Mouse (Mus musculus) left cerebral cortex, adult 2 months (tissue): ENCODE results near the gene Chek2. TPM values are rescaled to one million over a fixed set of nuclear protein-coding genes. Genes with fewer than 3 reads are reported as not detected.

Source experiments
- DNase-seq, 2 experiments: peaks; one replicate each; pipeline ENCODE4 v3.0.0; 2021 to 2022; ENCODE audit warnings: low spot score in 2 of 2, mixed read lengths in 1 of 2; ENCODE audit errors: extremely low spot score in 1 of 2
- H3K27ac ChIP-seq: fragments of 200-600 bp; 2 replicates; pipeline ENCODE4 v1.8.1; 2022
- H3K4me3 ChIP-seq: fragments of 200-600 bp; 2 replicates; pipeline ENCODE4 v1.8.1; 2022
- CTCF ChIP-seq: fragments of 200-600 bp; IDR thresholded peaks from 2 replicates; pipeline ENCODE4 v1.8.1; 2022; ENCODE audit warnings: antibody characterized with exemption, mild to moderate bottlenecking, moderate library complexity
- intact Hi-C: fragments of 180-260 bp; cut with DNase I; formaldehyde crosslinking; loops from one replicate; pipeline ENCODE4 v1.15.1; 2025
- long read RNA-seq, 2 experiments: library from polyadenylated mRNA; stranded (forward); transcript quantifications; one replicate each; pipeline ENCODE4 v2.0.0; 2021; ENCODE audit warnings: borderline mapping rate in 2 of 2
- total RNA-seq, 2 experiments: library from RNA; stranded (reverse); gene quantifications; 2 replicates each; pipeline ENCODE4 v1.2.3; 2021

Gene Chek2
- under 1 TPM; 0.59 to 0.91 TPM for total RNA-seq
- long read RNA-seq, experiment 1: 0 reads
- long read RNA-seq, experiment 2: 0 reads

DNA sequence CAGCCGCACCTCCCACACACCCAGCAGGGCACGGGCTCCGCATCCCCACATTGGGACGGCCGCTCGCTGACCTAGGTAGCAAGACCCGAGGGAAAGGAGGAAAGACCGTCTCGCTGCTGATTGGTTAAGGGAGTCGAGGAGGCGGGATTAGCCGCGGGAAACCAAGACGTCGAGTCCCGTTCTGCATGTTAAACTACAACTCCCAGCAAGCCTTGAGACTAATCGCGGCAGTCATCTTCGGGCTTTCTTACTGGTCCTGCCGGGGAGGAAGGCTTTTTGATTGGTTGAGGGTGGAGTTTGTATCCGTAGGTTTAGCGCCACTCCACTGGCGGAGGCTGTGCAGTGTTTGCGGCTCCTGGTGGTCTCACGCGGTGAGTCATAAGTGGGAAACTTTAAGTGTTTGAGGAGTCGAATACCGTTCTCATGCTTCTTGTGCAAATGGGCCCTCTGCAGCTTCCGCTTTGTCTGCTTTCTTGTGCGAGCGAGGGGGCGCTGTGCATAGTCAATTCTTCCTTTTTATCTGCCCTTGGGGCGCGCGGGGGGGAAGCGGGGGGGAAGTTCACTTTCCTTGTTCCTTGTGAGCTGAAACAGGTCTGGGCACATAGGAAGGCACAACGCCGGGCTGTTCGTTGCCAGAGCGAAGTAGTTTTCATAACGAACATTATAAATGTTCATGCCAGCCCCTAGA lies at the start of gene Chek2, which contains the start of gene Hscb:
Gene Chek2, plus strand, starts transcription at position 302 of the 688 bp plus-strand sequence.
Gene Hscb, minus strand, starts transcription at position 100 of the 688 bp plus-strand sequence.
- H3K27ac ChIP-seq: peak within 1 kb of the TSS; percentile 93
- intact Hi-C loops: loop anchor here (1.0 to 5.0 kb wide), 3 partner anchors 83 to 492 kb away; partner anchors contain the start of gene Pitpnb
- TF ChIP-seq CTCF: peak; percentile 35
- DNase-seq: peak; percentile 97
- peak within 1 kb of the TSS; percentile 57 for H3K4me3 ChIP-seq

DNA sequence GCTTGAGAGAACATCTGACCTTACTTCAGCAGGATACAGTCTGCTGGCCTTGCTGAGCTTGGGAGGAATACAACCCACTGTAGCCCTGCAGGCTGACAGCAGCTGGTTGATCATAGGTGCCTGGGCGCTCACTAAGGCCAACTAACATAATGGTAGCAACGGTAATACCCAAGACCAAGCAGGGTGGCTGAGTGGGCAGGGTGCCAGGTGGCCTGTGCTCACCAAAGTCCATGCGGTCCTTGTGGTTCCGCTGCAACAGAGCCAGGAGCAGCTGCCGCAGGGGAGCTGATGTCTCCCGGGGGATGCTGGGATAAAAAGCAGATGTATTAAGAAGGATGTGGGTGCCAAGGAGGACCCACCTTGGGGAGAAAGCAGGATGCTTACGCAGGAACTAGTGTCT lies 45.4 kb upstream of the Chek2 start:
- no peak for DNase-seq
- Histone ChIP-seq H3K4me3 (no peak overlapping the region), H3K27ac (no peak overlapping the region)
- intact Hi-C loops: no loop called here
- TF ChIP-seq CTCF: no peak

DNA sequence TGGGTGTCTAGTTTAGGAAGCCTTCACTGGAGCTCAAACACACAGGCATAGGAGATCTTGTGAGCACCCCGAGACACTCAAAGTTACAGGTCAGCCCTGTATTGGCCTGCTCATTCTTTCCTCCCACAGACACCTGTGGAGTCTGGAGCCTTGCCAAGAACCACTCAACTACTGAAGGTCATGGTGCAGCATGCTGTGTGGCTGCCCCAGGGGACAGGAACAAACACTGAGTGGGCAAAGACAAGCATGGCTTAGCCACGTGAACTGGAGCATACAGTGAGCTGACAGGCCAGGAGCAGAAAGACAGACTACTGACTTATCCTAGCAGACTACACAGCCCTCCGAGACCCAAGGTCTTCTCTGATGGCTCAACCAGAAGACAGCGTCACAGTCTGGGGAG lies 42.1 kb upstream of the Chek2 start:
- no peak overlapping the region for H3K4me3 ChIP-seq
- DNase-seq: no peak
- no peak overlapping the region for H3K27ac ChIP-seq
- no peak for TF ChIP-seq CTCF
- intact Hi-C loops: no loop called here

DNA sequence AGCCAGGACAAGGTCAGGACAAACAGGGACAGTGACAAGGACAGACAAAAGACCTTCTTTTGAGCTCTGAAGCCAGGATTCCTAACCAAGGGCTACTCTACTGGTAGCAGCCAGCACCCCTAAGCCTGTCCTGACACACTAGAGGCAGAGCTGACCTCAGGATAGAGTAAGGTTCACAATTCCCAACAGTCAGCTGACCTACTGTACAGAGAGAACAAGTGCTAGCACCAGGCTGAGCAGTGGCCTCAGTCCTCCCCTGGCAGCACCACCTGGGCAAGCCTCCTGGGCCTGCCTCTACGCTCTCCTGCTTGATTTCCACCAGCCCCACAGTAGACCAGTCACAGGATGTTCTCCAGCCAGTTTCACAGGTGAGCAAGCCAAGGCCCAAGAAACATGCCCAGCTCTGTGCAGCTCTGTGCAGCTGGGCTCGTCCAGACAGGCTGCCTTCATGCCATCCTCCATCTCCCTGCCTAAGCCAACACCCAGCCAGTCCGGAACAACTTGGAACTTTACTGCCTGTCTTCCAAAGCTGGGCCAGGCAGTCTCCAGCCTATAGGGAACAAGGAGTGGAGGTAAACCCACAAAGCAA lies 38.6 kb upstream of the Chek2 start:
- Histone ChIP-seq H3K27ac (no peak overlapping the region), H3K4me3 (no peak overlapping the region)
- intact Hi-C loops: no loop called here
- no peak for TF ChIP-seq CTCF
- DNase-seq: no peak

DNA sequence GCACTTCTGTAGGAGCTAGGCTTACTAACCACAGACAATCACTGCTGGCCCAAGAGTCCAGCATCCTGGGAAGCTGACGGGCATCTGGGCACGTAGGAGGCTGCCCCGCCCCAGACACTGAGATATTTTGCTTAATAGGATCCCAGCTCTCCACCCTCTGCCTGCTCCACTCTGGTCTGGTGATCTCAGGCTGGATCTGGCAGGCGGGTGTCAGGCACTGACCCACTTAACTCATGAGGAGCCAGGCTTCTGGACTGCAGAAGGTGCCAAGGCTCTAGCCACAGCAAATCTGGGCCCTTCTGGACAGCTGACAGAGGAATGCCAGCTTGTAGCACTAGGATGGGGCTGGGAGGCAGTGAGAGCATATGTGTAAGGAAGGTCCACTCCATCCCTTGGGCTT lies 37.6 kb upstream of the Chek2 start:
- no peak overlapping the region for H3K27ac ChIP-seq
- DNase-seq: no peak
- intact Hi-C loops: no loop called here
- H3K4me3 ChIP-seq: no peak overlapping the region
- TF ChIP-seq CTCF: no peak

DNA sequence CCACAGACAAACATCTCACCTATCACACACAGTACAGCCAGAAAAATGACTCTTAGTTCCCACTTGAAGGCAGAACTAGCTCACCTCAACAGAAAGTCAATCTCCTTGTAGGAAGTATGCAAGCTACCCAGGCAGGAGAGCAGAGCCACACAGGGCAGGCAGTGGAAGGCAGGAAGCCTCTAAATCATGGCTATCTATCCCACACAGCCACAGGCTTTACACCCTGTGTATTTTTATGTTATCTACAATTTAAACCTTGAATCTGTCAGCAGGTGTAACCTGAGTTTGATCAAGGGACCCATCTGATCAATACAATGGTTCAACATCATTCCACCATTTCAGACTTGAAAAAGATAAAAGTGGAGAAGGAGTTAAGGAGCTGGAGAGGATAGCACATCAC lies 37.0 kb upstream of the Chek2 start:
- H3K27ac ChIP-seq: no peak overlapping the region
- TF ChIP-seq CTCF: no peak
- no peak overlapping the region for H3K4me3 ChIP-seq
- no peak for DNase-seq
- intact Hi-C loops: no loop called here

DNA sequence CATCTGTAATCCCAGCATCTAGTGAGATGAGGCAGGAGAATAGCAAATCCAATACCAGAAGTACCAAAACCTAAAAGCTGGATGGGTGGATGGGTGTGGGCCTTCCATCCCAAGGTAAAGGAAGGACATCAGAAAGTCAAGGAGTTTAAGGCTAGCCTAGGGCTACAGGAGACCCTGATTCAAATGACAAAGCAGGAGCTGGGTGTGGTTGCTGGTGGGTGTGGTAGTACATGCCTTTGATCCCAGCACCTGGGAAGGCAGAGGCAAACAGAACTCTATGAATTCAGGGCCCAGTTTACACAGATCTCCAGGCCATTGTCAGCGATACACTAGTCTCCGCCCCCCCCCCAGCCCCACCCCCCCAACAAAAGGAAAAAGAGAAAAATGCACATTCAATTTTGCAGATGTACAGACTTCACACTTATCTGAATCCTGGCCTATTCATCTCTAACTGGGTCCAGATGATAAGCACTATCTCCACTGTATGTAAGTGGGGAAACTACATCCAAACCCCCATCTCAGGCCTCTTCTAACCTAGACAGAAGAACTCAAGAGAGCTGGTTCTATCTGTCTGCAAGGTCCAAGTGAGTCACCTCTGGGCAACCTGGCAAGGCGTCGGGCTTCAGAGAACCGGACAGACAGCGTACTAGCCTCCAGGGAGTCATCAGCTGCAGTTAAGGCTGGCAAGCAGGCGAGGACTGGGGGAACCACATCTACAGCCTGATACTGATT lies 35.6 kb upstream of the Chek2 start:
- H3K27ac ChIP-seq: no peak overlapping the region
- H3K4me3 ChIP-seq: no peak overlapping the region
- DNase-seq: no peak
- no peak for TF ChIP-seq CTCF
- intact Hi-C loops: no loop called here

DNA sequence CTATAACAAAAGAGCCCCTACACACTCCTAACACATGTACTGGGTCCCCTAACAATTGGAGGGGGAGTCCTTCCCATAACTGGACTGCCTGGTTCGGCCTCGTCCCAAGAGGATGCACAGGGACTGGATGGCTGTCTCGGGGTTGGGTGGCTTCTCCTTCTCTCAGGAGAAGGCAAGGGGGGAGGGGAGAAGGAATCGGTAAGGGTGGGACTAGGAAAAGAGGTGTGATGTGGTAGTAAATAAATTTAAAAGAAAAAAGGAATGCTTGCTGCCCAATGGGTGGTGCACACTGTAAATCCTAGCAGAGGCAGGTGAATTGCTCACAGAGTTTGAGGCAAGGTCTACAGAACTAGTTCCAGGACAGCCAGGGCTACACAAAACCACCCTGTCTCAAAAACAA lies 33.6 kb upstream of the Chek2 start:
- Histone ChIP-seq H3K27ac (no peak overlapping the region), H3K4me3 (no peak overlapping the region)
- no peak for DNase-seq
- intact Hi-C loops: no loop called here
- no peak for TF ChIP-seq CTCF

DNA sequence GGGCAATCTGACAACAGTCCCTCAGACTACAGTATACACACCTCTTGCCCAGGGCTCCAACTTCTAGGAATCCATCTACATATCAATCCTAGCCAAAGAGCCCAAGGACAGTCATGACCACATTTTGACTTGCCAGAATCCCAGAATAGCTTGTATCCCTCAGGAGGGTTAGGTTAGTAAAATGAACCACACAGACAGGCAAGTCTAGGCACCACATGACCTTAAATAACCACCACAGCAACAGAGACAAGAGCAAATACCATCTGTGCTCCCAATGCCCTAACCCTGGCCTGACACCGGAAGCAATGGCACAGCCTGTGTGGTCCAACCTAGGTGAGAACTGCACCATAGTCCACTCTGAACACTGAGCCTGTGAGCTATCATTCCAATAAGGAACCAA lies 33.1 kb upstream of the Chek2 start:
- intact Hi-C loops: no loop called here
- H3K27ac ChIP-seq: no peak overlapping the region
- no peak overlapping the region for H3K4me3 ChIP-seq
- DNase-seq: no peak
- no peak for TF ChIP-seq CTCF

DNA sequence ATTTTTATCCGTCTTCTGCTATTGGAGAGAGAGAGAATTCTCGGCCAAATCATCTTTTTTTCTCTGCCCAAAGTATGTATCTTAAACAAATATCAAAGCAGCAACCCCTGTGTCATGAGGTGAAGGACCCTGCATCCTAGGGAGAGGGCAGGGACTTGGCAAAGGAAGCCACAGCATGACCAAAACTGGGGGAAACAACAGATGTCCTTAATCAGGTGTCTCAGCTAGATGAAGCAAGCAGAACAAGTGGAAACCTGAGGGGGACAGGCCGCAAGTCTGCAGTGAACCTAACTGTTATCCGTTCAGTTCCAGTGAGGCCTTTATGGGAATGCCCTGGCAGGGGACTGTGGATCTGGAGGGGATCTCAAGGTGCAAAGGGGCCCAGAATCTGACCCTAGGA lies 32.3 kb upstream of the Chek2 start:
- intact Hi-C loops: no loop called here
- H3K27ac ChIP-seq: peak overlapping the region; percentile 88
- DNase-seq: no peak

DNA sequence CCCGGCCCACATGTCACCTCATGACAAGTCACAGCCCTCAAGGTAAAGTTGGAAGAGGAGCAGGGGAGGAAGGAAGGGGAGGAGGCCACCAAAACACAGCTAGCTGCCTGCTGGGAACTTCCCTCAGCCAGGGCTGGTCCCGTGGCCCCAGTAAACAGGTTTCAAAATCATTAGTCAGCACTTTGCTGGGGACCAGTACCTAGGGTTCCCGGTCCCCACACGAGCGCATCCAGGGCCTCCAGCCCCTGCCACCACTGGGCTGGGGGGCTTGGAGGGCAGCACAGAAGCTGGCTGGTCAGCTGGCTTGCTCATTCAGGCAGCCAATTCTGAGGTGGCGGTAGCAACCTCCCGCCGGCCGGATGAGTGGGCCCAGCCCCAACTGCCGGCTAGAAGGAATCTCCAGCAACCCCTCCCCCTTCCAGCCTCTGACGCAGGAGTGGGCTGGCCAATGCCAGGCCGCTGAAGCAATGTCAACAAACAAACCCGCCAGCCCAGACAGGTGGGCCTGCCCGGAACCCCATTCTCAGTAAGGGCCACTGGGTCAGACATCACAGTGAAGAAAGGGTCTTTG lies 31.6 kb upstream of the Chek2 start:
- Histone ChIP-seq H3K4me3 (peak overlapping the region; percentile 79), H3K27ac (peak overlapping the region; percentile 88)
- no peak for TF ChIP-seq CTCF
- peak; percentile 82 to 83 for DNase-seq
- intact Hi-C loops: loop anchor here (2.0 kb wide), 1 partner anchor 37 kb away; the partner anchor contains the start of gene Ep400

More for the DNA sequence above, 32.3 kb upstream of the Chek2 start:
- no peak for TF ChIP-seq CTCF
- peak overlapping the region; percentile 79 for H3K4me3 ChIP-seq
